ENCODE assay signal across 22 mouse cellular contexts in the genomic region with DNA sequence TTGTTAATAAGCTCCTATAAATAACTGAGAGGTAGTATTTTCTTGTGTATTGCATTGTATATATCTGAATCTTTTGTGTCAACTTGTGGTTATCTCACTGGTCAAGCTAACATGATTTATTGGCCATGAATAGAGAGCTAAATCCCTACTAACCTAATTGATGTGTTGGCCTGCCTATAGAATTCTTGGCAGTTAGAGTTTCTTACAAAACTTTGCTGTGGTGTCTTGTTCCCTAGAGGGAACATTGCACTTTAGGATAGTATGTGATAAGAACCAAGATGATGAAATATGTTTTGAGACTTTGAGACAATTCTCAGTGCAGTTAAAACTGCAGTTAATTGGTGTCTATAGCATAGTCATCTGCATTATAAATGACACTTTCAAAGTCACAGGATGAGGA.
DNase-seq lines count a peak whose midpoint lies in the region; ATAC-seq and TF ChIP-seq lines count a peak whose summit lies in the region.
"Had no signal": no experiment of that assay in that cellular context is flagged by ENCODE, and none has a peak within 500 bp of the region (broad histone marks: within the 10 kb centered on the region; RNA-seq: fewer than 3 reads in every experiment).

No protein-coding gene starts in this region.

- no peak for DNase-seq in embryonic facial prominence, embryonic 10.5 days (ENCODE audit: low spot score)
- peak; percentile 76 for DNase-seq in midbrain, embryonic 11.5 days (ENCODE audit: low spot score, missing footprints)
- DNase-seq in fat pad, adult 2 months (ENCODE audit: extremely low read depth, low read depth, low spot score), result peak; percentile 69
- DNase-seq in hindbrain, embryonic 14.5 days (ENCODE audit: low spot score), result no peak
- DNase-seq: adrenal gland, adult 2 months; adrenal gland, postnatal 25 days; cerebellum, adult 18-20 months; cerebellum, adult 9-11 months; cerebellum, postnatal 36 days; gastrocnemius, postnatal 14 days; heart, postnatal 4 days; kidney, adult 11 months had no signal

- no peak for ATAC-seq in embryonic facial prominence, embryonic 12.5 days (ENCODE audit: insufficient number of reproducible peaks, insufficient read depth, low FRiP score, low TSS enrichment)
- ATAC-seq in midbrain, embryonic 11.5 days (ENCODE audit: low FRiP score), result no peak
- ATAC-seq in midbrain, embryonic 16.5 days, result no peak
- no peak for ATAC-seq in forebrain, embryonic 15.5 days (replicated peaks)
- ATAC-seq in hindbrain, embryonic 14.5 days (ENCODE audit: low FRiP score), result no peak
- ATAC-seq: forebrain, embryonic 13.5 days; hindbrain, postnatal 0 days had no signal

- peak overlapping the region; percentile 17; the same call in 1 of the 2 replicates for H3K27ac ChIP-seq in embryonic facial prominence, embryonic 12.5 days
- no peak overlapping the region for H3K27ac ChIP-seq in embryonic facial prominence, embryonic 10.5 days (replicated peaks)
- H3K27ac ChIP-seq in midbrain, embryonic 11.5 days (ENCODE audit: low read depth, low read length), result no peak overlapping the region
- no peak overlapping the region for H3K27ac ChIP-seq in midbrain, embryonic 16.5 days (ENCODE audit: low read length)
- no peak overlapping the region for H3K27ac ChIP-seq in forebrain, embryonic 15.5 days (replicated peaks)
- no peak overlapping the region for H3K27ac ChIP-seq in hindbrain, embryonic 14.5 days
- H3K27ac ChIP-seq: forebrain, embryonic 13.5 days; heart, embryonic 13.5 days; hindbrain, embryonic 12.5 days; hindbrain, postnatal 0 days had no signal

- no peak overlapping the region for H3K4me2 ChIP-seq in embryonic facial prominence, embryonic 12.5 days (replicated peaks)
- H3K4me2 ChIP-seq in midbrain, embryonic 11.5 days, result no peak overlapping the region
- no peak overlapping the region for H3K4me2 ChIP-seq in midbrain, embryonic 16.5 days (ENCODE audit: low read length)
- H3K4me2 ChIP-seq in myocyte (ENCODE audit: low read depth), result peak overlapping the region; percentile 62
- no peak overlapping the region for H3K4me2 ChIP-seq in forebrain, embryonic 15.5 days (replicated peaks)
- H3K4me2 ChIP-seq in hindbrain, embryonic 14.5 days (replicated peaks), result no peak overlapping the region
- H3K4me2 ChIP-seq: embryonic facial prominence, embryonic 15.5 days; forebrain, embryonic 13.5 days; heart, embryonic 13.5 days; hindbrain, embryonic 12.5 days had no signal

- H3ac ChIP-seq in myocyte (ENCODE audit: control insufficient read depth, insufficient read length), result no peak overlapping the region

- H3K9ac ChIP-seq in embryonic facial prominence, embryonic 12.5 days, result no peak overlapping the region
- no peak overlapping the region for H3K9ac ChIP-seq in midbrain, embryonic 11.5 days (ENCODE audit: low read length)
- H3K9ac ChIP-seq in midbrain, embryonic 16.5 days (ENCODE audit: low read depth, low read length), result no peak overlapping the region
- H3K9ac ChIP-seq in forebrain, embryonic 15.5 days (replicated peaks), result no peak overlapping the region
- H3K9ac ChIP-seq in hindbrain, embryonic 14.5 days, result no peak overlapping the region
- H3K9ac ChIP-seq: embryonic facial prominence, embryonic 15.5 days; forebrain, embryonic 13.5 days; heart, embryonic 13.5 days; hindbrain, embryonic 12.5 days had no signal

- H3K4me1 ChIP-seq in embryonic facial prominence, embryonic 12.5 days, result peaks cover 24% of the 10 kb centered on the region; the same call in 1 of the 2 replicates
- peaks cover 41% of the 10 kb centered on the region for H3K4me1 ChIP-seq in embryonic facial prominence, embryonic 10.5 days
- peaks cover 11% of the 10 kb centered on the region; the same call in 1 of the 2 replicates for H3K4me1 ChIP-seq in midbrain, embryonic 11.5 days (ENCODE audit: control insufficient read depth, insufficient read depth, low read length)
- H3K4me1 ChIP-seq in midbrain, embryonic 16.5 days (ENCODE audit: control insufficient read depth, insufficient read depth, low read length), result peaks cover 3% of the 10 kb centered on the region; the same call in 1 of the 2 replicates
- H3K4me1 ChIP-seq in forebrain, embryonic 15.5 days, result no peaks in the 10 kb centered on the region; the same call in 1 of the 2 replicates
- peaks cover 4% of the 10 kb centered on the region; the same call in 1 of the 2 replicates for H3K4me1 ChIP-seq in hindbrain, embryonic 14.5 days (replicated peaks; ENCODE audit: control insufficient read depth, insufficient read depth, low read length)
- H3K4me1 ChIP-seq: forebrain, embryonic 13.5 days; hindbrain, embryonic 12.5 days had no signal

- H3K9me3 ChIP-seq in embryonic facial prominence, embryonic 12.5 days, result no peaks in the 10 kb centered on the region
- H3K9me3 ChIP-seq in embryonic facial prominence, embryonic 10.5 days, result no peaks in the 10 kb centered on the region
- no peaks in the 10 kb centered on the region for H3K9me3 ChIP-seq in midbrain, embryonic 11.5 days (ENCODE audit: control insufficient read depth, low read length)
- H3K9me3 ChIP-seq in midbrain, embryonic 16.5 days (replicated peaks; ENCODE audit: control insufficient read depth, low read length, poor library complexity, severe bottlenecking), result no peaks in the 10 kb centered on the region
- no peaks in the 10 kb centered on the region for H3K9me3 ChIP-seq in forebrain, embryonic 15.5 days
- no peaks in the 10 kb centered on the region for H3K9me3 ChIP-seq in hindbrain, embryonic 14.5 days (ENCODE audit: control insufficient read depth, low read length)
- H3K9me3 ChIP-seq: embryonic facial prominence, embryonic 15.5 days; forebrain, embryonic 13.5 days; G1E; heart, embryonic 13.5 days; hindbrain, embryonic 12.5 days had no signal

- H3K36me3 ChIP-seq in embryonic facial prominence, embryonic 12.5 days, result no peaks in the 10 kb centered on the region
- H3K36me3 ChIP-seq in embryonic facial prominence, embryonic 10.5 days (replicated peaks), result no peaks in the 10 kb centered on the region
- H3K36me3 ChIP-seq in midbrain, embryonic 11.5 days (ENCODE audit: control insufficient read depth, insufficient read depth, low read length), result no peaks in the 10 kb centered on the region
- no peaks in the 10 kb centered on the region for H3K36me3 ChIP-seq in midbrain, embryonic 16.5 days (ENCODE audit: control insufficient read depth, insufficient read depth, low read length)
- no peaks in the 10 kb centered on the region for H3K36me3 ChIP-seq in myocyte (ENCODE audit: control insufficient read depth, insufficient read depth)
- no peaks in the 10 kb centered on the region for H3K36me3 ChIP-seq in forebrain, embryonic 15.5 days
- H3K36me3 ChIP-seq in hindbrain, embryonic 14.5 days (replicated peaks; ENCODE audit: control insufficient read depth, insufficient read depth), result no peaks in the 10 kb centered on the region
- H3K36me3 ChIP-seq: embryonic facial prominence, embryonic 15.5 days; hindbrain, embryonic 12.5 days had no signal

- H3K79me2 ChIP-seq in myocyte (ENCODE audit: control insufficient read depth, insufficient read depth), result no peaks in the 10 kb centered on the region

- no peak for TF ChIP-seq POLR2A in myocyte (IDR thresholded peaks at IDR 0.05; ENCODE audit: insufficient read length, low read depth)

- no peak overlapping the region for H3K4me3 ChIP-seq in embryonic facial prominence, embryonic 12.5 days
- H3K4me3 ChIP-seq in embryonic facial prominence, embryonic 10.5 days, result no peak overlapping the region
- H3K4me3 ChIP-seq in midbrain, embryonic 11.5 days (ENCODE audit: low read depth, low read length), result no peak overlapping the region
- no peak overlapping the region for H3K4me3 ChIP-seq in midbrain, embryonic 16.5 days (ENCODE audit: low read depth, low read length)
- H3K4me3 ChIP-seq in myocyte, result no peak overlapping the region
- H3K4me3 ChIP-seq in forebrain, embryonic 15.5 days, result no peak overlapping the region
- no peak overlapping the region for H3K4me3 ChIP-seq in hindbrain, embryonic 14.5 days (replicated peaks; ENCODE audit: low read length)
- H3K4me3 ChIP-seq: embryonic facial prominence, embryonic 15.5 days; forebrain, embryonic 13.5 days; heart, embryonic 13.5 days; hindbrain, embryonic 12.5 days had no signal

- no peaks in the 10 kb centered on the region for H3K27me3 ChIP-seq in embryonic facial prominence, embryonic 12.5 days
- no peaks in the 10 kb centered on the region for H3K27me3 ChIP-seq in embryonic facial prominence, embryonic 10.5 days (replicated peaks; ENCODE audit: low read depth, poor library complexity, severe bottlenecking)
- no peaks in the 10 kb centered on the region for H3K27me3 ChIP-seq in midbrain, embryonic 11.5 days (ENCODE audit: control insufficient read depth, insufficient read depth, low read length)
- no peaks in the 10 kb centered on the region for H3K27me3 ChIP-seq in midbrain, embryonic 16.5 days (ENCODE audit: control insufficient read depth, insufficient read depth, low read depth, low read length)
- H3K27me3 ChIP-seq in myocyte (ENCODE audit: control insufficient read depth, insufficient read depth, insufficient read length), result no peaks in the 10 kb centered on the region
- H3K27me3 ChIP-seq in forebrain, embryonic 15.5 days, result no peaks in the 10 kb centered on the region
- H3K27me3 ChIP-seq in hindbrain, embryonic 14.5 days (ENCODE audit: control insufficient read depth, insufficient read depth, low read length), result no peaks in the 10 kb centered on the region
- H3K27me3 ChIP-seq: embryonic facial prominence, embryonic 15.5 days; forebrain, embryonic 13.5 days; heart, embryonic 13.5 days; hindbrain, embryonic 12.5 days had no signal

TF ChIP-seq in myocyte, 11 proteins besides CTCF, POLR2A, EP300 and RAD21:
- TF ChIP-seq REST (IDR thresholded peaks at IDR 0.05; ENCODE audit: insufficient read depth, insufficient read length) (no peak), MYOG (IDR thresholded peaks at IDR 0.05; ENCODE audit: control insufficient read depth in 1 of 3, insufficient read depth in 1 of 3, insufficient read length in 2 of 3, low read depth in 2 of 3) (no peak), CEBPB (IDR thresholded peaks at IDR 0.05; ENCODE audit: insufficient read depth, poor library complexity, severe bottlenecking) (peak; percentile 54; the same call in 1 of the 2 replicates), MYOD1 (IDR thresholded peaks at IDR 0.05; ENCODE audit: control insufficient read depth in 1 of 3, insufficient read length in 2 of 3, low read depth in 2 of 3) (no peak)

Comparison
In these comparisons a context has a peak if more than half of its experiments do, and no peak if none do; other contexts are left out.
1. DNase-seq: peak in midbrain, embryonic 11.5 days (single experiment) and fat pad, adult 2 months (single experiment); none in embryonic facial prominence, embryonic 10.5 days (single experiment) and hindbrain, embryonic 14.5 days (single experiment).